Mouse (Mus musculus) C2C12 (cell line): ENCODE measurements around the gene Cyp2j8. TPM values are rescaled to one million over a fixed set of nuclear protein-coding genes. Genes with fewer than 3 reads are reported as not detected.
"Not testable (repeated sequence)": the region's sequence is repeated elsewhere in the genome, so short reads cannot be mapped to it uniquely, and the experiment has no call there.

Source experiments
- H3K27me3 ChIP-seq: one replicate; pipeline ENCODE4 v1.6.1; 2011; ENCODE audit not compliant: control insufficient read depth, insufficient read depth, insufficient read length
- H3K36me3 ChIP-seq: one replicate; pipeline ENCODE4 v1.6.1; 2011; ENCODE audit not compliant: control insufficient read depth, insufficient read depth
- H3K4me3 ChIP-seq: one replicate; pipeline ENCODE4 v1.5.1; 2011; ENCODE audit warnings: mild to moderate bottlenecking, control low read depth; ENCODE audit not compliant: poor library complexity, insufficient read depth, severe bottlenecking
- H3K79me2 ChIP-seq: one replicate; pipeline ENCODE4 v1.6.1; 2011; ENCODE audit not compliant: control insufficient read depth, insufficient read depth
- H3K79me3 ChIP-seq: one replicate; pipeline ENCODE4 v1.6.1; 2011; ENCODE audit warnings: low read depth, control low read depth
- H3ac ChIP-seq: one replicate; pipeline ENCODE3; 2011; ENCODE audit warnings: low read depth; ENCODE audit not compliant: control insufficient read depth, insufficient read length
- CEBPB ChIP-seq: IDR thresholded peaks from one replicate; pipeline ENCODE4 v1.6.1; 2011; ENCODE audit warnings: low read depth, mild to moderate bottlenecking, control low read depth, moderate library complexity
- CTCF ChIP-seq: IDR thresholded peaks from one replicate; pipeline ENCODE4 v1.5.1; 2011; ENCODE audit not compliant: control insufficient read depth, insufficient read depth, insufficient read length
- FOSL1 ChIP-seq: IDR thresholded peaks from one replicate; pipeline ENCODE4 v1.8.0; 2011; ENCODE audit warnings: mild to moderate bottlenecking, low read length; ENCODE audit not compliant: poor library complexity, insufficient read depth, severe bottlenecking
- MAX ChIP-seq: IDR thresholded peaks from one replicate; pipeline ENCODE4 v1.6.1; 2011; ENCODE audit warnings: mild to moderate bottlenecking, control low read depth
- MYOD1 ChIP-seq: IDR thresholded peaks from one replicate; pipeline ENCODE4 v1.6.1; 2011; ENCODE audit warnings: low read depth; ENCODE audit not compliant: control insufficient read depth, insufficient read length
- MYOG ChIP-seq: IDR thresholded peaks from one replicate; pipeline ENCODE4 v1.6.1; 2011; ENCODE audit not compliant: control insufficient read depth, insufficient read length; ENCODE audit errors: extremely low read depth
- USF1 ChIP-seq: IDR thresholded peaks from one replicate; pipeline ENCODE4 v1.6.1; 2011; ENCODE audit warnings: low read depth, mild to moderate bottlenecking, control low read depth, moderate library complexity
- polyA plus RNA-seq: library from polyadenylated mRNA; unstranded; fragments of >200 nt; fragmentation: generic; extraction: Trizol; gene quantifications from one replicate; pipeline ENCODE4 v1.2.1, GENCODE M21; 2012; ENCODE audit warnings: missing spikeins

Cyp2j8 gene
- polyA plus RNA-seq, 1 experiment: not detected

DNA sequence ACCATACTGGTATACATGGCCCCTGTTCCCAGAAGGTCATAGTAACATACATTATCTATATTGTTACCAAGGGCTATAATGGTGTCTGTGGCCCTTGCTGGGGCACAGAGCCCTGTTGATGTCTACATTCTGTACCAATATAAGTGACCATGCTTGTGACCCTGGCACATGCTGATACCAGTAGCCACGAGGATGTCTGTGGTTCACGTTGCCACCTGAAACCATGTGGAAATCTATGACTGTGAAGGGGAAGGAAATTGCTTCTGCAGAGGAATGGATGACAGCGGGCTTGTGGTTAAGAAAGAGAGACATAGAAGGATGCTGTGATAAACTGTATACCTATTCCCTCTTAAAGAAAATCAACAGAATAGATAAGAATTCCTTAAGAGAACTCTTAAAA, 2.9 kb upstream of the Cyp2j8 start:
- no peak overlapping the region for H3K4me3 ChIP-seq
- no peaks in the 10 kb centered on the region for H3K36me3 ChIP-seq
- TF ChIP-seq USF1 (no peak), CTCF (no peak), CEBPB (no peak), MYOG (no peak), MYOD1 (no peak), FOSL1 (no peak), MAX (no peak)
- no peak overlapping the region for H3ac ChIP-seq
- H3K27me3 ChIP-seq: no peaks in the 10 kb centered on the region
- no peaks in the 10 kb centered on the region for H3K79me3 ChIP-seq
- no peaks in the 10 kb centered on the region for H3K79me2 ChIP-seq

DNA sequence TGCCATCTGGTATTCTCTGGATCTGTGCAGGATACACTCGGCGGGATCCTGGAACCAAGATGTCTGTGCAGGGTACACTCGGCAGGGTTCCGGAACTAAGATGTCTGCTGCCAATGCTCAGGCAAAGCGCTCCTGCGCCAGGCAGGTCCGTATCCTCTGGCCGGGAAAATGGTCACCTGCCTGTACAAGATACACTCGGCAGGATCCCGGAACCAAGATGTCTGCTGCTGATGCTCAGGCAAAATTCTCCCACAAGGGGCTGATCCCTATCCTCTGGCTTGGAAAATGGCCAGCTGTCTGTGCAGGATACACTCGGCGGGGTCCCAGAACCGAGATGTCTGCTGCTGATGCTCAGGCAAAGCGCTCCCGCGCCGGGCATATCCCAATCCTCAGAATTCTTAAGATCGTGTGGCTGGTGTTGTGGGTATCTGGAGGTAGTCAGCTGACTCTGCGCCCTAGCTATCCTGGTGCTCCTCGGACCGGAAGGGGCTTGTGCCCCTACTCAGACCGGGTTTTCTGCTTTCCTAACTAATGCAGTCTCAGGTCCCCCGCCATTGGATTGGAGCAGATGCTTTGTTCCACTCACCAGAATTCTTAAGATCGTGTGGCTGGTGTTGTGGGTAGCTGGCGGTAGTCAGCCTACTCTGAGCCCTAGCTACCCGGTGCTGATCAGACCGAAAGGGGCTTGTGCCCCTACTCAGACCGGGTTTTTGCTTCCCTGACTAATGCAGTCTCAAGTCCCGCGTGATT, 43.7 kb downstream of the Cyp2j8 start:
- not testable (repeated sequence) for H3K79me2 ChIP-seq, H3K4me3 ChIP-seq, H3ac ChIP-seq

More for the DNA sequence above, 43.7 kb downstream of the Cyp2j8 start:
- H3K27me3 ChIP-seq, H3K36me3 ChIP-seq, H3K79me3 ChIP-seq: not testable (repeated sequence)

Other genes with a start within 250 kb of the Cyp2j8 start
- gene Cyp2j11, start 158.7 kb downstream of the Cyp2j8 start, polyA plus RNA-seq: not detected
- 0.68 TPM for gene Cyp2j6, start 46.3 kb upstream of the Cyp2j8 start, polyA plus RNA-seq
- not detected for gene Cyp2j9, start 84.2 kb upstream of the Cyp2j8 start, polyA plus RNA-seq
- not detected for gene Cyp2j5, start 156.8 kb upstream of the Cyp2j8 start, polyA plus RNA-seq